Mouse (Mus musculus) bone marrow, adult 2 months (tissue): ENCODE measurements around the gene Per1.
A peak's percentile ranks its signal among the peaks of the same experiment; 100 is the strongest.

Experiments used
- CTCF ChIP-seq: fragments of 200-500 bp; IDR thresholded peaks from 2 replicates; pipeline ENCODE4 v1.5.1; 2011; ENCODE audit warnings: low read length, control low read depth; ENCODE audit not compliant: control insufficient read depth, insufficient read depth
- POLR2A ChIP-seq: fragments of 200-500 bp; IDR thresholded peaks from 2 replicates; pipeline ENCODE4 v1.6.1; 2011; ENCODE audit warnings: low read depth, mild to moderate bottlenecking, control low read depth, low read length, borderline replicate concordance; ENCODE audit not compliant: control insufficient read depth

DNA sequence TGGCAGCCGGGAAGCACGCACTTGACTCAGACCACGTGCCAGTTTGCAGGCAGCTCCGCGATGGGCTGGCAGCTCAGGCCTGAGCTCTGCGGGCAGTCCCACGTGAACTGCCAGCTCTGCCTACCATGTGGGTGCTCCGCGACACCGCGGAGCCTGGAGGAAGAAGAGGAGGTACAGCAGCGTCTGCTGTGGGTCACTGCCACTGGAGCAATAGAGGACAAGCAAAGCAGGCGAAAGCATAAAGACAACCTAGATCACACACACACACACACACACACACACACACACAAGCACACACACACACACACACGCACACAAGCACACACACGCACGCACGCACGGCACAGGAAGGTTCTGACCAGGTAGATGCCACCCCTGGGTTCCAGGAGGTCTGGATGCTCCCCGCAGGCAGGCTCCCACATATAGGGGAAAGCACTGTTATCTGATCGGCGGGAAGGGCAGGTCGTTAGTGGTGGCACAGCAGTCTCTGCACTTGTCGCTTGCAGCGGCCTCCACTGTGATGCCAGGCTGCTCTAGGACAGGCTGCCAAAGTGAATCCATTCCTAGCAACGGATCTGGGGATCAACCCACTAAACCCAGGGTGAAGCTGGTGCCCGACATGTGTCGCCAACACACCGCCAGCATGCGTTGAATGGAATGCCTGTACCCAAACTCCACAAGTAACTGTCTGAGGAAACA, 28.7 kb upstream of the Per1 start:
- TF ChIP-seq CTCF = no peak
- TF ChIP-seq POLR2A = peak; percentile 52
